Mouse (Mus musculus): Measurements from ENCODE around the gene Mpnd. TPM values are rescaled to one million over a fixed set of nuclear protein-coding genes. Genes with fewer than 3 reads are reported as not detected.

Gene Mpnd
- polyA plus RNA-seq, 1 experiment from 2014 or later: 17.5 TPM

- H3K4me3 ChIP-seq (ENCODE audit: low read depth, low read length): no peak overlapping the region
- DNase-seq (no peak), ATAC-seq (no peak)
- peaks cover 66% of the 10 kb centered on the region for H3K36me3 ChIP-seq (replicated peaks; ENCODE audit: insufficient read depth, low read length)
- 79% methylated on average over 8 of the region's 8 CpGs for WGBS (ENCODE audit: insufficient replicate concordance)
- H3K4me1 ChIP-seq (ENCODE audit: insufficient read depth): peaks cover 3% of the 10 kb centered on the region; the same call in 1 of the 2 replicates
- no peaks in the 10 kb centered on the region for H3K27me3 ChIP-seq (ENCODE audit: insufficient read depth, low read length)
- H3K9me3 ChIP-seq (ENCODE audit: low read length): no peaks in the 10 kb centered on the region
- no peak overlapping the region for H3K4me2 ChIP-seq (ENCODE audit: low read depth, low read length)
- no peak overlapping the region for H3K9ac ChIP-seq (replicated peaks)
- no peak overlapping the region for H3K27ac ChIP-seq (ENCODE audit: low read depth)
- TF ChIP-seq EP300 (IDR thresholded peaks at IDR 0.05; ENCODE audit: low read depth) (no peak), CTCF (IDR thresholded peaks at IDR 0.05; ENCODE audit: low read depth) (no peak)
Observed at GRCm38 (mm10) chr17:56016382-56016781, 10.9 kb downstream of the Mpnd start.

DNA sequence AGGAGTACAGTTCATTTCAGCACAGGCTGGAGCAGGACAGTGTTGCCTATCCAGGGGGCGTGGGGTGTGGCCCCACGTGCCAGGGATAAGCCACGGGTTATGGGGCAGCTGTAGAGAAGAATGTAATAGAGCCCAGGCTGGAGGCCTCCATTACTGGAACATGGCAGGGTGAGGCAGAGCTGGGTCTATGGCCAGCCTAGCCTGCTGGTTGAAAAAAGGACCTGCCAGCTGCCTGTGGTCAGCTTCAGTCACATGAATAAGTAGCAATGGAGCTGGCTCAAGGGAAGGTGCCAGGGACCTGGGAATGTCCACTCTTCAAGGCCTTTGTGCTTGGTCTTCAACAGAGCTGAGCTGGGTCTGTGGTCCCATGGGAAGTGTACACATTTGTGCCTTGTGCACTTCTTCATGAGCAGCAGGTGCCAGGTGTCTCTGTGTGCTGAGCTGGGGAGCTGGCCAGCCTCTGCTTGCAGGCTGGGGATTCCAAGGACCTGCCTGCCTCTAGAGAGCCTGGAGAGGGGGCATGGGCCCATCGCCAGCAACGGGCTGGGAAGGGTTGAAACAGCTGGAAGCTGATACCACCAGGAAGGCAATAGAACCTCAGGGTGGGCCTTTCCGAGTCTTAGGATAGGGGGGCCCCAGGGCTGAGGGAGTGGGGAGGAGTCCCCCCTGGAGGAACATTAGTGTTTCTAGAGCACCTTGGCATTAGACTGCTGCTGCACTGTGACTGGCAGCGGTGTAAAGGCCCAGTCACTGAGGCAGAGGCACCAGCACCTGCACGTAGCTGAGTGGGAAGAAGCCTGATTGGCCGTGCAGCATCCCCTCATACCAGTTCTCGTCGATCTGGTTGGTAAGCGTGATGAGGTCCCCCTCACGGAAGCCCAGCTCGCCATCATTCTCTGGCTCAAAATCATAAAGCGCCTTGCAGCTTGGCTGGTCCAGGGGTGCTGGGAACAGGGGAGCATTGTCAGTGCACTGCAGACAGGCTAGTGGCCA is 11.6 kb downstream of the Mpnd start:
- ATAC-seq: no peak
- Histone ChIP-seq H3K9ac (replicated peaks) (no peak overlapping the region), H3K4me2 (ENCODE audit: low read depth, low read length) (no peak overlapping the region), H3K4me3 (ENCODE audit: low read depth, low read length) (no peak overlapping the region), H3K9me3 (ENCODE audit: low read length) (no peaks in the 10 kb centered on the region), H3K27ac (ENCODE audit: low read depth) (no peak overlapping the region), H3K27me3 (ENCODE audit: insufficient read depth, low read length) (no peaks in the 10 kb centered on the region), H3K4me1 (ENCODE audit: insufficient read depth) (peaks cover 10% of the 10 kb centered on the region; the same call in 1 of the 2 replicates), H3K36me3 (replicated peaks; ENCODE audit: insufficient read depth, low read length) (peaks cover 63% of the 10 kb centered on the region)
- 84% methylated on average over 15 of the region's 15 CpGs for WGBS (ENCODE audit: insufficient replicate concordance)
- no peak for TF ChIP-seq EP300 (IDR thresholded peaks at IDR 0.05; ENCODE audit: low read depth)
- TF ChIP-seq CTCF (IDR thresholded peaks at IDR 0.05; ENCODE audit: low read depth): no peak
- no peak for DNase-seq

GRCm38 (mm10) chr17:56017848-56018247 is 12.3 kb downstream of the Mpnd start:
- DNase-seq (no peak), ATAC-seq (no peak)
- no peak overlapping the region for H3K27ac ChIP-seq (ENCODE audit: low read depth)
- H3K4me2 ChIP-seq (ENCODE audit: low read depth, low read length): no peak overlapping the region
- no peaks in the 10 kb centered on the region for H3K9me3 ChIP-seq (ENCODE audit: low read length)
- WGBS (ENCODE audit: insufficient replicate concordance): 80% methylated on average over 7 of the region's 7 CpGs
- H3K4me1 ChIP-seq (ENCODE audit: insufficient read depth): peaks cover 18% of the 10 kb centered on the region
- peaks cover 58% of the 10 kb centered on the region for H3K36me3 ChIP-seq (replicated peaks; ENCODE audit: insufficient read depth, low read length)
- no peaks in the 10 kb centered on the region for H3K27me3 ChIP-seq (ENCODE audit: insufficient read depth, low read length)
- no peak overlapping the region for H3K9ac ChIP-seq (replicated peaks)
- no peak for TF ChIP-seq CTCF (IDR thresholded peaks at IDR 0.05; ENCODE audit: low read depth)
- no peak for TF ChIP-seq EP300 (IDR thresholded peaks at IDR 0.05; ENCODE audit: low read depth)
- no peak overlapping the region for H3K4me3 ChIP-seq (ENCODE audit: low read depth, low read length)

DNA sequence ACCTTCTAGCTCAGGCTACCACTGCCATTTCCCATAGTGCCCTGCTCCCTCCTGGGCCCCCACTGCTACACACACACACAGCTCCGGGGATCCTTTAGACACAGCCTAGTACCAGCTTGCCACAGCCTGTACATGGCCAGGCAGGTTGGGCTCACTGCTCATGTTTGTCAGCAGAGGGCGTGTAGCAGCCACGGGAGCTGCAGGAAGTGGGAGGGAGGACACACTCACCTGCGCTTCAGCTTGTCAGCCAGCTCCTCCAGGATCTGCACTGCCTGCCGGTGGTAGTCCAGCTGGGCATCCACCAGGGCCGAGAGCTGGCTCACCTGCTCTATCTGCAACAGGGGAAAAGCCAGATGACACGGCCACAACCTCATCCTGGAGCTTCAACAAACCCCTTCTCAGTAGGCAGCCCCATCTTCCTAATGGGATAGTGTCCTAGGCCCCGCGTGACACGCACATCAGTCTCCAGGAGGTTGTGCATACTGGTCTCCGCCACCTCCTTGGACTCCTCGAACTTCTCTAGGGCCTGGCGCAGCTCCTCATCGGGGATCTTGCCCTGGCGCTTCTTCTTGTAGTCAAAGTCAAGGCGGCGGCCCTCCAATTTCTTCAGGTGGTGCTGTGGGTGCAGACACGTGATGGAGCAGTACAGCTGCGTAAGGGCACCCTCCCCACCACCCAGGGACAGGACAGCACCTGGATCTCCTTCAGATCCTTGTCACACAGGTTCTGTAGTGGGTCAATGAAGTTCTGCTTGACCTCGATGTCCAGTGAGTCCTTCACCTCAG is 13.0 kb downstream of the Mpnd start:
- peak; percentile 30 for ATAC-seq
- WGBS (ENCODE audit: insufficient replicate concordance): 77% methylated on average over 20 of the region's 20 CpGs
- peaks cover 55% of the 10 kb centered on the region for H3K36me3 ChIP-seq (replicated peaks; ENCODE audit: insufficient read depth, low read length)

GRCm38 (mm10) chr17:56020400-56021084 is 15.0 kb downstream of the Mpnd start:
- H3K27me3 ChIP-seq (ENCODE audit: insufficient read depth, low read length): no peaks in the 10 kb centered on the region
- DNase-seq: no peak
- no peak for ATAC-seq
- WGBS (ENCODE audit: insufficient replicate concordance): 80% methylated on average over 6 of the region's 6 CpGs
- H3K36me3 ChIP-seq (replicated peaks; ENCODE audit: insufficient read depth, low read length): peaks cover 50% of the 10 kb centered on the region
- H3K4me1 ChIP-seq (ENCODE audit: insufficient read depth): peaks cover 25% of the 10 kb centered on the region
- no peaks in the 10 kb centered on the region for H3K9me3 ChIP-seq (ENCODE audit: low read length)
- H3K4me3 ChIP-seq (ENCODE audit: low read depth, low read length): no peak overlapping the region
- H3K9ac ChIP-seq (replicated peaks): no peak overlapping the region
- no peak overlapping the region for H3K27ac ChIP-seq (ENCODE audit: low read depth)
- no peak for TF ChIP-seq CTCF (IDR thresholded peaks at IDR 0.05; ENCODE audit: low read depth)
- TF ChIP-seq EP300 (IDR thresholded peaks at IDR 0.05; ENCODE audit: low read depth): no peak
- H3K4me2 ChIP-seq (ENCODE audit: low read depth, low read length): no peak overlapping the region

More for the DNA sequence above, 13.0 kb downstream of the Mpnd start:
- Histone ChIP-seq H3K9ac (replicated peaks) (no peak overlapping the region), H3K27ac (ENCODE audit: low read depth) (no peak overlapping the region), H3K4me1 (ENCODE audit: insufficient read depth) (peaks cover 22% of the 10 kb centered on the region), H3K9me3 (ENCODE audit: low read length) (no peaks in the 10 kb centered on the region), H3K4me3 (ENCODE audit: low read depth, low read length) (no peak overlapping the region), H3K27me3 (ENCODE audit: insufficient read depth, low read length) (no peaks in the 10 kb centered on the region), H3K4me2 (ENCODE audit: low read depth, low read length) (no peak overlapping the region)
- peak; percentile 67 for TF ChIP-seq CTCF (IDR thresholded peaks at IDR 0.05; ENCODE audit: low read depth)
- TF ChIP-seq EP300 (IDR thresholded peaks at IDR 0.05; ENCODE audit: low read depth): no peak
- DNase-seq: no peak
